Mouse (Mus musculus): ENCODE measurements at regions not wholly inside any gene's neighbourhood (a gene's known extent, or its start where the extent isn't known, plus 50 kb on each side); places are given as distances from the start of the nearest gene placed in this dataset.
A peak's percentile ranks its signal among the peaks of the same experiment; 100 is the strongest.
"Not testable (repeated sequence)": the region's sequence is repeated elsewhere in the genome, so short reads cannot be mapped to it uniquely, and the experiment has no call there.

DNA sequence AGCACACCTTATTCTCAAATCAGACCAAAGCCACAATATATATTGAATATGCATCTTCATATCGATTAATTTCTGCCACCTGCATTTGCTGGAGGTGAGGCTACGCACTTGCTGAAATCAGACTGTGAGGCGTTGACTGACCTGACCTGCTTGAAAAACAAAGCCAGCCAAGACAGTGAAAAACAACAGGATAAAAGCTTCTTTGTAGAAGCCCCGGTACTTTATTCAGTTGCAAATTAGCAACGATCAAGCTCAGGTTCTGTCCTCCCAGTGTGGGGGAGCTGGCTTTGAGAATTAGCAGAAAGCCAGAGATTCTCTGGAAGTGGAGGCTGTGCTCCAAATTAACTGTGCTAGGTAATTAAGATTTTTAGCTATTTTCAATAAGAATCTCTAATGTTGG is 100.6 kb downstream of the Vmn2r79 start:
- DNase-seq (ENCODE audit: low read depth): no peak

DNA sequence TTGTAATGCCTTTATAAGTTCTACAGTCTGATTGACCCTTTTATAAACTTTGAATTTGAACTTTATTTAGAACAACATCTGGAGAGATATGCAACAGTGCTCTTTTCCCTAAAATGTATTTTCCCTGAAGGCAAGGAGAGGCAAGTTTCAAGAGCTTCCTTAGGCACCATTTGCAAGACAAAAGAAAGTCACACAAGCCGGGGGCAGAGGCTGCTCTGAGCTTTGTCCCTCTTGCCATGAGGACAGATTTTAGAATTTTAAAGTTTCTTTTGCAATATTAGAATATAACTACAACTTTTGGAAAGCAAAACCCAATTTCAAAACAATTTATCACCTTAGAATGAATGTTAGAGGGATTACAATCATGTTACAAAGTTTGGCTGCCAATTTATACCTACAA is 103.7 kb downstream of the Vmn2r79 start:
- not testable (repeated sequence) for DNase-seq (ENCODE audit: low read depth)

DNA sequence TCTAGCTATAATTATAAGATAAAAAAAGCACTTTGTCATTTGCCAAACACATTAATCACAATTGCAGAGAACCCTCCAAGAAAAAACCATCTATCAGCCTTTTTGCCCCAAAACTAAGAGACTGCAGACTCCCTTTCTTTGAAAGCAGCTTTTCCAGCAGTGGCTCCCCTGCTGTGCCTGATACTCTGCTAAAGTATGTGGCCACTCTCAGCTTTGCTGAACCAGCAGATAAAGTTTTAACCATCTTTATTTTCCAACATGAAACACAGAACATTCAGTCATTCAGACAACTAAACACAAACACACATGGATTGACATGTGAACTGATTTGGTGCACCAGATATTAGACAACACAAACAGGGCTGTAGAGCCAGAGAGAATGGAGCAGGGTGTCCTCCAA is 104.5 kb downstream of the Vmn2r79 start:
- not testable (repeated sequence) for DNase-seq (ENCODE audit: low read depth)

DNA sequence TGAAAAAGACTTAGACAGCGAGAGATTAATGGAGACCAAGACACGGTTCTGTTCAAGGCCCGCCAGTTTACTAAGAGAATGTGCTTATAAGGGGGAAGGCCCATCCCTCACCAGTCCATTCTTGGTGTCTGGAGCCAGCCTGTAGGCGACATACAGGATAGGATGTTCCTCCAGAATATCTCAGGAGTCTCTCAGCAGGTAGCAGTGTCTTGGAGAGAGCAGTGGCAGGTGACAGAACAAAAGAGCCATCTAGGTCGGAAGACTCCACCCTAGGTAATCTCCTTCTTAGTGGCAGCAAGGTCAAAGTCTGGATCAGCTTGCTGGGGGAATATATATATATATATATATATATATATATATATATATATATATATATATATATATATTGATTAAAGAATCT is 105.4 kb downstream of the Vmn2r79 start:
- DNase-seq (ENCODE audit: low read depth): not testable (repeated sequence)

DNA sequence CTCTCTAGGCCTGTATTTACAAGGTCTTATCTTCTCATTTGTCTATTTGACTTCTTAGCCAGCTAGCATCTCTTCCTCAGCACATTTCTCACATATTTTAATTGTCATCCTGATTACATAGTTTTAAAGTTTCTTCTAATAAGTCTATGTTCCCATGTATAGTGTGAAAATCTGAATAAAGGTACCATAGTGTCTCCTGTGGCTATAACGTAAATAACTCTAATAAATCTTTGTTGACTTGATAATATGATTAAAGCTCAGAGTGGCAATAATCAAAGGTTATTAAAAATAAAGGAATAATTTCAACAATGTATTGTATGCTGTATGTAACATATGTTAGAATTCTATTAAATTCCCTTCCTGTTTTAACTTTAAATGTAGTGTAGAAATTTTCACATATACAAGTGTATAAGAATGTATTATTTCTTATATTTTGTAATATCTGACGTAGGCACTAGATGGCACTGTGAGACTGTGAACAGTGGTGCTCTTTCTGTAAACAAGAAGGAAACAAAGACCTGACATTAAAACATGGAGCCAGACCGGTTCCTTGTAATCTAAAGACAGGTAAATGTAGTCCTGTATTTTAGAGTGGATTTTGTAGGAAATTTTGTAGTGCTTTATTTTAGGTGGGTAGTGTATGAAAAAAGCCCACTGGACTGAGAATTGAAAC is 114.5 kb downstream of the Vmn2r79 start:
- DNase-seq (ENCODE audit: low read depth): peak; percentile 41

DNA sequence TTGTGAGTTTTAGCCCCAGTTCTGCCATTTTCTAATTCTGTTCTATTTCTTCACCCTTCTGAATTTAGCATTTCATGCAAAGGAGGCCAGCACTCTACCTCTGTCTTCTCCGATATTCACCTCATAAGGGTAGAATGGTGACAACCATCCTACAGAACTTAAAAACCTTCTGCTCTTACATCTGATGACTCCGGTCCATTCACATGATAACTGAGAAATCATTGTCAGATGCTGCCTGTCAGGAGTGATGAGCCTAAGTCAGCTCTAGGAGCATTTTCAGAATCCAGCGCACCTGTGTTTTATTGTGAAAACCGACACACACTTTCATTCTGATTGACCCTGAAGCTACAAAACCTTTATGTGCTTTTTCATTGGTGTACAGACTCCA is 115.1 kb downstream of the Vmn2r79 start:
- no peak for DNase-seq (ENCODE audit: low read depth)

DNA sequence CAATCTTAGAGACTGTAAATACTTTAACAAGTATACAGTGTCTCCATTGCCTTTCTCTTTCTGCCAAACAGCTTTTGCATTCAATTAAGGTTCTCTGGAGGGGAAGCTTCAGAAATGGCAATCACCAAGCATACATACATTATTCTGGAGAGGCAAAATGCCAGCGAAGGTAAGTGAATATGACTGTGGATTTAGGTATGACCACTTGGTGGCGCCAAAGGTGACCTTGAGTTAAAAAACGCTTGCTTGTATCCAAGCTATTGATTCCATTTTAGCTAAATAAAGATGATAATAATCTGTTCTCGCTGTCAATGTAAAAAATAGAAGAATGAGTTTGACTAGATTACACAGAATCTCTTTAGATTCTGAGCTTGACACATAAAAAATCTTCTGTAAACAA is 117.7 kb downstream of the Vmn2r79 start:
- peak; percentile 23 for DNase-seq (ENCODE audit: low read depth)

DNA sequence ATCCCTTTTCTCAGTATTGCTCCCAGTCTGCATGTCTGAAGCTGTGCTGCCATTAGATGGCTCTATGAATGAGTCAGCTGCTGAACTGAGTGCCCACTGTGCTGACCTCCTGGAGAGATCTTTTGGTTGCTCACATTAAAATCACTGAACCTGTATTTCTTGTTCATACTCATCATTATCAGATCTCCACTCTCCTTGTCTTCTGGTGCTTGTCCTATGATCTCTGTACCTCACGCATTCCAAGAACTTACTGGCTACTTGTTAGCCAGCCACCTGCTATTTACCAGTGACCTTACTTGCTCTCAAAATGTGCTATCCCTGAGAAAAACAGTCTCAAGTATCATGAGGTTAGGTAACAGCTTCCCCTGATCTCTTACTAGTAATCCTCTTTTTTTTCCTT is 123.4 kb upstream of the Nox4 start:
- DNase-seq (ENCODE audit: low read depth): no peak

DNA sequence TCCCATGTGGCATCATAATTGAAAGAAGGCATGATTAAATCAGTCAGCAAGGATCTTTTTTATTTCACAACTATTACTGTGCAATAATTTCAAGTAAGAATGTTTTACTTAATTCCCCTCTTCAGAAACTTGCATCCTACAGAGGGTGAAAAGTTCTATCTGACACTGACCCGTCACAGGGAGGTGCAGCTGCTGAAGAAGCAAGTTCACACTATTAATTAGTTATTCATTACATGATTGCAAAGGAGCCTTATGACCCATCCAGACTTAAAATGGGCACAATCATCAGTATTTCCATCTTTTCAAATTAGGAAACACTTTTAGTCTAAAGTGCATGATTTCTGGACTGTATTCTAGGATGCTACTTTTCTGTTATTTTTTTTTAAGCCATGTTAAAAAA is 100.0 kb upstream of the Nox4 start:
- DNase-seq (ENCODE audit: low read depth): no peak

DNA sequence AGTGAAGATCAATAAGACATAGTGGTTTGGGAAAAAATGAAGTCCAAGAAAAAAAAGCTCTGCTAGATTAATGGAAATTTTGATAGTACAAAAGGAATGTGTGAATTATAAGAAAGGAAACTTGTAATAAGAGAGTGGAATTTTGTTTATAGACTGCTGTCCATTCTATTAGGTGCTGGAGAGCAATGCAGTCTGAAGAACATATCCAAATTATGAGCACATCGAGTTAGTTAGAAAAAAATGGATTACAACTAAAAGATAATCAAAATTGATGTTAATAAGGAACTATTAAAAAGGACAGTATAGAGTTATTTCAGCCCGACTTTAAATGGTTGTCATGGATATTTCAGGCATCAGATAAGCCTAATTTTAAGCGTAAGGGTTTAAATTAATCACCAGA is 98.2 kb upstream of the Nox4 start:
- no peak for DNase-seq (ENCODE audit: low read depth)

DNA sequence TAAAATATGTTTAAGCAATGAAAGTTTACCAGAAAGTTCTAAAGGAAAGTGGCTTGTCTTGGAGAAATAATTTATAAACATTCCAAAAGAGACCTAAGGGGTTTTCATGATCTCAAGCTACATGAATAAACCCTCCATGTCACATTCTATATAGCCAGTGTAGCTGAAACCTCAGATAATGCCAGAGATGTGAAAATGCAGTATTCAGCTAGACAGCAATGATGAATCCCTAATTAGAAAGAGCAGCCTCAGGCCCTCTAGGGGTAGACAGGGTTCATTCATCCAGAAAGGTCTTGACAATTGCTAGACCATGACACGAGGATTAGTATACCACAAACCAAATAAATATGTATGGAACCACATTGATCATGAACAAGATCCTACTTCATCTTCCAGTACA is 97.2 kb upstream of the Nox4 start:
- DNase-seq (ENCODE audit: low read depth): no peak

DNA sequence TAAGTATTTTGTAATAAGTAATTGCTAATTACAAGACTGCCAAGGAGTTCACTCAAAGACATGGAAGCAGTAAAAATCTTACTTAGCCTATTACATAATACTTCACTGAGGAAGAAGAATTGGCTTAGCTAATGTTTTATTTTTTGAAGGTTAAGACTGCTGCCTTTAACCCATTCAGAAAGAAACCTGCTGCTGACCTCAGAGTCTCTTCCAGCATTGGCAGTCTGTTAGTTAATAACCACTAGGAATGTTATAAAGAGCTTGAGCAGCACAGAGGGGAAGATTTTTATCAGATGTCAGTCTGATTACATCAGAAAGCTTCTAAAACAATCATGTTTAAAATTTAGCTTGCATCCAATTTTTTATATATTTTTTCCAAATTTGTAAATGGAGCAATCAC is 94.9 kb upstream of the Nox4 start:
- DNase-seq (ENCODE audit: low read depth): no peak

DNA sequence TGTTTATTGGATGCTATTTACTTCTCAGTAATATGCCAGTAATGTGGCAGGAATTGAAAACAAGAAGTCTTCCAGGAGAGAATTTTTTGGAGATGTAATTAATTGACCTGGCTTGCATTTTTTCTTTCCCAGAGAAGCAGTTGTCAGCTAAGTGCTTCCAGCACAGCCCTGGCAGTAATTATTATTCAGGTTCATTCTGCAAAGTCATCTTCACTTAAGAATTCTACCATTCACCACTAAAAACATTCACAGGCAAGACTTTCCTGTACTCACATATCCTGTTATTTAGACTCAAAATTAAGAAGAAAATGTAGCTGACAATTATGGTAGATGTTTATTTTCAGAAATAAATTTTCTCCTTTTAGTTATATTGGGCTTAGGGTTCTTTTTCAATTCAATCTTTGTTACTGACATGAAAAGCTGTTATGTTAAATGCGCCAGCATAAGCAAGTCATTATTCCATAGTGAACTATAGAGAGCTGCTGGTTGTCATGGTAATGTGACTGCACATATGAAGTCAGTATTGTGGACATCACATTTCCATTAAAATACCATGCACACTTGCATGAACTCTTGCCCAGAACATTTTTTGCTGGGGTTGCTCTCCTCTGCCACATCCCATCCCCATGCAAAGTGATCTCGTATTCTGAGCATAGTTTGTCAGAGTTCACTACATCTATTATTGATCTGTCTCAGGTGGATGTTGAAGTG is 59.3 kb upstream of the Nox4 start:
- no peak for DNase-seq (ENCODE audit: low read depth)

DNA sequence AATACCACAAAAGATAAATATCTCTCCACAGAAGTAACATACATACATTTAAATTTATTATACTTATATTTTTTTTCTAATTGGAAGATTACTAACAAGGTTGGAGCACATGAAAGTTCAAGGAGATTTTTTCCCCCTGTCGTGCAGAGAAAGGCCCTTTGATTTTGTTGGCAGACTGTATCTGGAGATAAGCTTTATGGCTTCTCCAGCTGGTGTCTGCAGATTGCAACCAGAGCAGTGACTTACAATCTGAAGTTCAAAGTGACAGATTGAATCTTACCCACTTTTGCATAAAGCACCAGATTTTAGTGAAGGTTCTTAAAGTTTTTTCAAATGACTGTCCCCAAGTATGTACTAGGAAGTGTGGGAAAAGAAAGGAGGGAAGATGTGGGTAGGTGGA is 50.2 kb upstream of the Nox4 start:
- DNase-seq (ENCODE audit: low read depth): no peak
